Mouse (Mus musculus): ENCODE data around the gene Stim2. TPM values are rescaled to one million over a fixed set of nuclear protein-coding genes. Genes with fewer than 3 reads are reported as not detected.

Stim2 gene
- polyA plus RNA-seq, 1 experiment from 2014 or later: 11.3 TPM

- Histone ChIP-seq H3K27ac (no peak overlapping the region), H3K4me1 (replicated peaks) (0 out of 2 replicates have a peak, but pooled peaks cover 5% of the 10 kb centered on the region), H3K27me3 (no peaks in the 10 kb centered on the region), H3K9ac (no peak overlapping the region), H3K36me3 (no peaks in the 10 kb centered on the region), H3K4me2 (no peak overlapping the region), H3K9me3 (replicated peaks) (no peaks in the 10 kb centered on the region), H3K4me3 (no peak overlapping the region)
- no peak for ATAC-seq (replicated peaks; ENCODE audit: insufficient number of reproducible peaks, insufficient read depth, low FRiP score, low read depth)
- WGBS: 94% methylated on average over 2 of the region's 2 CpGs
Measured at GRCm38 (mm10) chr5:54018856-54019255, 20.6 kb downstream of the Stim2 start.

- Histone ChIP-seq H3K4me3 (no peak overlapping the region), H3K27ac (peak overlapping the region; percentile 55), H3K36me3 (no peaks in the 10 kb centered on the region), H3K9me3 (replicated peaks) (no peaks in the 10 kb centered on the region), H3K4me1 (replicated peaks) (0 out of 2 replicates have a peak, but pooled peaks cover 5% of the 10 kb centered on the region), H3K27me3 (no peaks in the 10 kb centered on the region), H3K9ac (no peak overlapping the region), H3K4me2 (no peak overlapping the region)
- no peak for ATAC-seq (replicated peaks; ENCODE audit: insufficient number of reproducible peaks, insufficient read depth, low FRiP score, low read depth)
- 45% methylated on average over 4 of the region's 4 CpGs for WGBS
Measured at GRCm38 (mm10) chr5:54019546-54019945, 21.2 kb downstream of the Stim2 start.

GRCm38 (mm10) chr5:54024610-54025009 lies 26.3 kb downstream of the Stim2 start:
- Histone ChIP-seq H3K27me3 (no peaks in the 10 kb centered on the region), H3K4me3 (no peak overlapping the region), H3K9ac (no peak overlapping the region), H3K36me3 (no peaks in the 10 kb centered on the region), H3K9me3 (replicated peaks) (no peaks in the 10 kb centered on the region), H3K4me2 (no peak overlapping the region), H3K4me1 (replicated peaks) (0 out of 2 replicates have a peak, but pooled peaks cover 1% of the 10 kb centered on the region), H3K27ac (no peak overlapping the region)
- 56% methylated on average over 3 of the region's 3 CpGs for WGBS
- no peak for ATAC-seq (replicated peaks; ENCODE audit: insufficient number of reproducible peaks, insufficient read depth, low FRiP score, low read depth)

- H3K27me3 ChIP-seq: no peaks in the 10 kb centered on the region
- no peak overlapping the region for H3K9ac ChIP-seq
- no peak overlapping the region for H3K4me2 ChIP-seq
- no peak overlapping the region for H3K4me3 ChIP-seq
- 92% methylated on average over 2 of the region's 2 CpGs for WGBS
- H3K4me1 ChIP-seq (replicated peaks): no peaks in the 10 kb centered on the region
- no peaks in the 10 kb centered on the region for H3K9me3 ChIP-seq (replicated peaks)
- no peak overlapping the region for H3K27ac ChIP-seq
- no peaks in the 10 kb centered on the region for H3K36me3 ChIP-seq
- ATAC-seq (replicated peaks; ENCODE audit: insufficient number of reproducible peaks, insufficient read depth, low FRiP score, low read depth): no peak
Measured at GRCm38 (mm10) chr5:54025630-54026029, 27.3 kb downstream of the Stim2 start.

- WGBS: 86% methylated on average over 5 of the region's 5 CpGs
- no peak overlapping the region for H3K4me3 ChIP-seq
- no peaks in the 10 kb centered on the region for H3K36me3 ChIP-seq
- H3K9ac ChIP-seq: no peak overlapping the region
- ATAC-seq (replicated peaks; ENCODE audit: insufficient number of reproducible peaks, insufficient read depth, low FRiP score, low read depth): no peak
- no peak overlapping the region for H3K4me2 ChIP-seq
- no peaks in the 10 kb centered on the region for H3K27me3 ChIP-seq
- no peak overlapping the region for H3K27ac ChIP-seq
- peaks cover 8% of the 10 kb centered on the region for H3K4me1 ChIP-seq (replicated peaks)
- H3K9me3 ChIP-seq (replicated peaks): no peaks in the 10 kb centered on the region
Measured at GRCm38 (mm10) chr5:54033217-54033616, 34.9 kb downstream of the Stim2 start.

GRCm38 (mm10) chr5:54034680-54035079 lies 36.4 kb downstream of the Stim2 start:
- no peaks in the 10 kb centered on the region for H3K36me3 ChIP-seq
- no peak overlapping the region for H3K4me2 ChIP-seq
- H3K27me3 ChIP-seq: no peaks in the 10 kb centered on the region
- H3K4me3 ChIP-seq: no peak overlapping the region
- no peak overlapping the region for H3K9ac ChIP-seq
- H3K9me3 ChIP-seq (replicated peaks): no peaks in the 10 kb centered on the region
- H3K27ac ChIP-seq: no peak overlapping the region
- WGBS: 45% methylated on average over 1 of the region's 1 CpGs
- peaks cover 12% of the 10 kb centered on the region for H3K4me1 ChIP-seq (replicated peaks)
- no peak for ATAC-seq (replicated peaks; ENCODE audit: insufficient number of reproducible peaks, insufficient read depth, low FRiP score, low read depth)

- no peaks in the 10 kb centered on the region for H3K9me3 ChIP-seq (replicated peaks)
- ATAC-seq (replicated peaks; ENCODE audit: insufficient number of reproducible peaks, insufficient read depth, low FRiP score, low read depth): no peak
- peaks cover 19% of the 10 kb centered on the region for H3K4me1 ChIP-seq (replicated peaks)
- no peaks in the 10 kb centered on the region for H3K36me3 ChIP-seq
- no peaks in the 10 kb centered on the region for H3K27me3 ChIP-seq
- no peak overlapping the region for H3K27ac ChIP-seq
- no peak overlapping the region for H3K4me3 ChIP-seq
- H3K4me2 ChIP-seq: no peak overlapping the region
- H3K9ac ChIP-seq: no peak overlapping the region
- WGBS: 60% methylated on average over 4 of the region's 4 CpGs
Measured at GRCm38 (mm10) chr5:54038615-54039014, 40.3 kb downstream of the Stim2 start.

GRCm38 (mm10) chr5:54040527-54040926 lies 42.2 kb downstream of the Stim2 start:
- H3K9ac ChIP-seq: no peak overlapping the region
- H3K36me3 ChIP-seq: no peaks in the 10 kb centered on the region
- no peak overlapping the region for H3K4me3 ChIP-seq
- H3K4me2 ChIP-seq: no peak overlapping the region
- H3K27me3 ChIP-seq: no peaks in the 10 kb centered on the region
- no peaks in the 10 kb centered on the region for H3K9me3 ChIP-seq (replicated peaks)
- 79% methylated on average over 8 of the region's 8 CpGs for WGBS
- H3K4me1 ChIP-seq (replicated peaks): peaks cover 14% of the 10 kb centered on the region
- no peak overlapping the region for H3K27ac ChIP-seq
- no peak for ATAC-seq (replicated peaks; ENCODE audit: insufficient number of reproducible peaks, insufficient read depth, low FRiP score, low read depth)

GRCm38 (mm10) chr5:54042013-54042412 lies 43.7 kb downstream of the Stim2 start:
- Histone ChIP-seq H3K4me2 (no peak overlapping the region), H3K27me3 (no peaks in the 10 kb centered on the region), H3K9me3 (replicated peaks) (no peaks in the 10 kb centered on the region), H3K9ac (no peak overlapping the region), H3K4me3 (no peak overlapping the region), H3K36me3 (no peaks in the 10 kb centered on the region), H3K27ac (no peak overlapping the region), H3K4me1 (replicated peaks) (peaks cover 16% of the 10 kb centered on the region)
- 89% methylated on average over 7 of the region's 7 CpGs for WGBS
- ATAC-seq (replicated peaks; ENCODE audit: insufficient number of reproducible peaks, insufficient read depth, low FRiP score, low read depth): no peak

GRCm38 (mm10) chr5:54045523-54045922 lies 47.2 kb downstream of the Stim2 start:
- H3K27me3 ChIP-seq: no peaks in the 10 kb centered on the region
- ATAC-seq (replicated peaks; ENCODE audit: insufficient number of reproducible peaks, insufficient read depth, low FRiP score, low read depth): no peak
- 50% methylated on average over 3 of the region's 3 CpGs for WGBS
- H3K4me2 ChIP-seq: no peak overlapping the region
- H3K27ac ChIP-seq: no peak overlapping the region
- no peak overlapping the region for H3K9ac ChIP-seq
- no peaks in the 10 kb centered on the region for H3K36me3 ChIP-seq
- H3K4me3 ChIP-seq: no peak overlapping the region
- H3K4me1 ChIP-seq (replicated peaks): peaks cover 16% of the 10 kb centered on the region
- no peaks in the 10 kb centered on the region for H3K9me3 ChIP-seq (replicated peaks)

GRCm38 (mm10) chr5:54046432-54046831 lies 48.1 kb downstream of the Stim2 start:
- Histone ChIP-seq H3K4me1 (replicated peaks) (peaks cover 20% of the 10 kb centered on the region), H3K4me3 (no peak overlapping the region), H3K27me3 (no peaks in the 10 kb centered on the region), H3K9ac (no peak overlapping the region), H3K4me2 (no peak overlapping the region), H3K36me3 (no peaks in the 10 kb centered on the region), H3K27ac (no peak overlapping the region), H3K9me3 (replicated peaks) (no peaks in the 10 kb centered on the region)
- no peak for ATAC-seq (replicated peaks; ENCODE audit: insufficient number of reproducible peaks, insufficient read depth, low FRiP score, low read depth)
- 81% methylated on average over 1 of the region's 1 CpGs for WGBS

GRCm38 (mm10) chr5:54049145-54049733 lies 50.9 kb downstream of the Stim2 start:
- Histone ChIP-seq H3K4me3 (no peak overlapping the region), H3K27ac (no peak overlapping the region), H3K27me3 (no peaks in the 10 kb centered on the region), H3K9me3 (replicated peaks) (no peaks in the 10 kb centered on the region), H3K36me3 (no peaks in the 10 kb centered on the region), H3K9ac (no peak overlapping the region), H3K4me1 (replicated peaks) (peaks cover 14% of the 10 kb centered on the region), H3K4me2 (no peak overlapping the region)
- no peak for ATAC-seq (replicated peaks; ENCODE audit: insufficient number of reproducible peaks, insufficient read depth, low FRiP score, low read depth)
- 53% methylated on average over 4 of the region's 4 CpGs for WGBS

Measured in heart, embryonic 15.5 days (tissue).